Mouse (Mus musculus): ENCODE results near the gene Tmem11. TPM values are rescaled to one million over a fixed set of nuclear protein-coding genes. Genes with fewer than 3 reads are reported as not detected.
A peak's percentile ranks its signal among the peaks of the same experiment; 100 is the strongest.

Tmem11 gene
- 10 to 100 TPM; 26.7 to 33.3 (median 30.3) TPM for total RNA-seq (2022)

DNA sequence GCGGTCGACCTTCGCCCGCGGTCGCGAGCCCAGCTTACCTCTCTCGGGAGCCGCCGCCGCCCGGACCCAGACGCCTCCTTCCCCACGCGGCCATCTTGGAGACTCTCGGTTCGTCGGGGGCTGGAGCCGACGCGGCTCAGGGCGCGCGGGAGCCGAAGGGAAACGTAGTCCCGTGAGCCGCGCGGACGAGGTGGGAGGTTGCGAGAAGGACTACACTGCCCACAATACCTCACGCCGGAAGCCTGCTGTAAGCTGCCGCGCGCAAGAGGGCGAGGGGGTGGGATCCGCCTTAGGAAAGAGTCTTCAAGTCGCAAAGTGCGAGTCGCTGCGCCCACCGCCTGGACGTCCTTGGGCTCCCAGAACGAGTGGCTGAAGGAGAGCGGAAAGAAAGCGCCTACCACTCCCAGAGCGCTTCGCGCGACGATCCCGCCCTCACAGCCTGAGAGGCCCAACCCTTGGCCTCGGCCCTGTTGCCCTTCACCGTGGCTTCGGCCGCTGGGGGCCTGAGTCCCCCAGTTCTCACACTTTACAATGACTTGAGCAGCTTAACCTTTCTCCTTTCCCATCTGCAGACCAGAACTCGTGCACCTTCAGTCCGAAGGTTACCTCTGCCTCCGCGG is at the start of gene Tmem11:
TSS of gene Tmem11 (minus strand) at position 598 of the 620 bp plus-strand sequence.
- DNase-seq (ENCODE audit: low spot score in 2 of 2), result peak; percentile 87 to 98

GRCm38 (mm10) chr11:60927264-60927663 is 48.2 kb upstream of the Tmem11 start:
- DNase-seq (ENCODE audit: low spot score in 2 of 2), result peak; percentile 80 to 82

- no peak for DNase-seq (ENCODE audit: low spot score in 2 of 2)
Observed at GRCm38 (mm10) chr11:60924981-60925380, 45.9 kb upstream of the Tmem11 start.

- DNase-seq (ENCODE audit: low spot score in 2 of 2), result no peak
Observed at GRCm38 (mm10) chr11:60924498-60924897, 45.4 kb upstream of the Tmem11 start.

- DNase-seq (ENCODE audit: low spot score in 2 of 2), result no peak
Observed at GRCm38 (mm10) chr11:60922964-60923363, 43.9 kb upstream of the Tmem11 start.

DNA sequence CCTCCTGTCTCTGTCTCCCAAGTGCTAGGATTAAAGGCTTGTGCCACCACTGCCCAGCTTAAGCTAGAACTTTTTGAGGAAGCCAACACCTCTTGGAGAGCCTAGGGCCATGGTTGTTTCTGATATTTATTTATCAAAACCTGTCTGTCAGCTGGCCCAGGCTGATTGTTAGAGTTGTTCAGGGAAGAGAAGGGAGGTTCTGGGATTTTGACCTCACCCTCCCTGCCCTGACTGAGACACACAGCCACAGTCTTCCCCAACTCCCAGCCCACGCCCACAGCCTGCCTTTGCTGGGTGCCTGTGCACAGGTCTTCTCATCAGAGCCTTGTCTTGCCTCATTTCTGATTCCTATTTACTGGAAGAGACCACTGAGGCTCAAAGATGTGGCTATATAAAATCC is 43.1 kb upstream of the Tmem11 start:
- DNase-seq (ENCODE audit: low spot score in 2 of 2), result no peak

- DNase-seq (ENCODE audit: low spot score in 2 of 2), result no peak
Observed at GRCm38 (mm10) chr11:60920021-60920420, 40.9 kb upstream of the Tmem11 start.

GRCm38 (mm10) chr11:60915201-60915600 is 36.1 kb upstream of the Tmem11 start:
- DNase-seq (ENCODE audit: low spot score in 2 of 2), result no peak

DNA sequence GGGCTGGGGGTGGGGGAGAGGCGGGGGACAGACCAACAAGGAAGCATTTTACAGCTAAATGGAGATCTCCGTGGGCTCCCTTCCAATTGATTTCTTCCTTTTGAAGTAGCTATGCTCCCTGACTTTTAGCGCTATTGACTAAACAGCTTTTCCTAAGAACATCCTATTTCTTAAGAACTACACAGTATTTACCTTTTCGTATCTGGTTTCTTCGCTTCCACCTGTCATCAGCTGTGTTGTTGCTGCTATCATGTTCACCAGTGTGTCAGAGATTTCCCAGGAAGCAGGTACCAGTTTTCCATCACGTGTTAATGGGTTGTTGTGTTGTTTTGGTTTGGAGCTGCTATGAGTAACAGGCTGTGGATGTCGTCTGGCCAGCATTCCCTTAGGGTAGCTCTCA is 35.4 kb upstream of the Tmem11 start, which contains the start of gene Natd1:
TSS of gene Natd1 (minus strand) at position 260 of the 400 bp plus-strand sequence.
- no peak for DNase-seq (ENCODE audit: low spot score in 2 of 2)

DNA sequence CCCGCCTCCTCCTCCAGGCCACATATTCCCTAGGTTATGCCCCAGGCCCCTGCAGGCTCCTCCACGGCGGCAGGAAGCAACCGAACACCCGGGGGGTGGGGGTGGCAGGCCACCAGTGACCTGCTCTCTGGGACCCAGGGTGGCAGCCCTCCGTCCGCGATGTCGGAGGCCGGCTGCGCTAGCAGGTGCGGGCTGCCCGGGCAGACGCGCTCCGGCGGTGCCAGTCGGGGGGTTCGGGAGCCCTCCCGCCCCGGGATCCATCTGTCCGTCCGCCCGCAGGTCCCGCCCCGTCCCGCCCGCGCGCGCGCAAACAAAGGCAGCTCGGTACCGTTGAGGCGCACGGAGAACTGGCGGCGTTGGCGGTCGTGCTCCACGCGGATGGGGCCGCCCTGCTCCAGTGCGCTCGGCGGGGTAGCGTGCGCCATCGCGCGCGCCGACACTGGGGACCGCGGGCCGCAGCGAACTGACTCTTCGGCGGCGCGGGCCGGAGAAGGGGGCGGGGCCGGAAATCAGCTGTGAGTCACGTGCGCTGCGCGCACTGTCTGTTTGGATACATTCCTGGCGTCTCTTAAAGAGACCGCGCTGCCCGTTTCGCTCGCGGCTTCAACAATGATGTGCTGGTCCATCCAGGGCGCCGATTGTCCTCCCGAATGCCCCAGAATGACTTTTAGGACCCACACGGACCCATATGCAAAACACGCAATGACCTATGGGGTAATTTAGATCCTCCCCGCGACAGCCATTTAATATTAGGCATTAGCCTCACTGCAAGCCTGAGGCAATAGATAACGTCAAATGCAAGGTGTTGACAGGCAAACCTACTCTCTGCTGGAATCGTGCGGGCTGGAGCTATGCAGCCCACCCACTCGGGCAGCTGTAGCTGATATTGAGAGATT is 34.5 kb upstream of the Tmem11 start:
- peak; percentile 84 to 88 for DNase-seq (ENCODE audit: low spot score in 2 of 2)

DNA sequence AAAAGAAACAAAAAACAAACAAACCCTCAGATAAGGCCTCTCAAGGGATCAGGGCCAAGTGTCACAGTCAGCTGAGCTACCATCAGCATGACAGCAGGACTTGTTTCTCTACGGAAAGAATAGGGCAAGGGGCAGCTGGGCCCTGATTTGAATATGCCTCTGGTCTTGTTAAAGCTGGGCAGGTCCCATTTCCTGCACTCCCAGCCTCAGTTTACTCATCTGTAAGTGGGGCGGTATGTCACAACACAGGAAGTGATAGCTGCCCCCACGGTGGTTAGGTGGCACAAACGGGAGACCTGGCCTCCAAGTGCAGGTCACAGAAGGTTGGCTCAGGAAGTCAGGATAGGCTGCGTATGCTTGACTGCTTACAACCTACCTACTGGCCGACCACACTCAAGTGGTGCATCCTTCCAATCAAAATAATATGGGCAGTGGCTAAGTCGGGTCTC is 33.5 kb upstream of the Tmem11 start:
- no peak for DNase-seq (ENCODE audit: low spot score in 2 of 2)

DNA sequence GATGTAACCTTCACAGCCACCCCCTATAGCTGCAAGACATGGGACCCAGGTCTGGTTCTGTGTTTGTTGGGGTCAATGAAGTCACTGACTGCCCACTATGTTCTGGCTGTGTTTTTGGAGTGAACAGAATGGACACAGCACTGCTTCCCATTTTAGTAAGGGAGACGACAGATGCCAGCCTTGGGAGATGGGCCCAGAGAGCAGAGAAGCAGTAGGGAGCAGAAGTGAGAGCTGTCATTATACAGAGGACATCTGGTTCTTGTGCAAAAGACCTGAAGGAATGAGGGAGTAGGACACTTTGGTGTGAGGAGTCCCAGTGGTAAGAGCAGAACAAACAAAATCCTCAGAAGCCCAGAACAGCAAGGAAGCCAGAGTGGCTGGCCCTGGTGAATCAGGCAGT is 30.6 kb upstream of the Tmem11 start:
- no peak for DNase-seq (ENCODE audit: low spot score in 2 of 2)

GRCm38 (mm10) chr11:60908073-60908472 is 29.0 kb upstream of the Tmem11 start:
- DNase-seq (ENCODE audit: low spot score in 2 of 2), result no peak

- DNase-seq (ENCODE audit: low spot score in 2 of 2), result no peak
Observed at GRCm38 (mm10) chr11:60906449-60906848, 27.4 kb upstream of the Tmem11 start.

DNA sequence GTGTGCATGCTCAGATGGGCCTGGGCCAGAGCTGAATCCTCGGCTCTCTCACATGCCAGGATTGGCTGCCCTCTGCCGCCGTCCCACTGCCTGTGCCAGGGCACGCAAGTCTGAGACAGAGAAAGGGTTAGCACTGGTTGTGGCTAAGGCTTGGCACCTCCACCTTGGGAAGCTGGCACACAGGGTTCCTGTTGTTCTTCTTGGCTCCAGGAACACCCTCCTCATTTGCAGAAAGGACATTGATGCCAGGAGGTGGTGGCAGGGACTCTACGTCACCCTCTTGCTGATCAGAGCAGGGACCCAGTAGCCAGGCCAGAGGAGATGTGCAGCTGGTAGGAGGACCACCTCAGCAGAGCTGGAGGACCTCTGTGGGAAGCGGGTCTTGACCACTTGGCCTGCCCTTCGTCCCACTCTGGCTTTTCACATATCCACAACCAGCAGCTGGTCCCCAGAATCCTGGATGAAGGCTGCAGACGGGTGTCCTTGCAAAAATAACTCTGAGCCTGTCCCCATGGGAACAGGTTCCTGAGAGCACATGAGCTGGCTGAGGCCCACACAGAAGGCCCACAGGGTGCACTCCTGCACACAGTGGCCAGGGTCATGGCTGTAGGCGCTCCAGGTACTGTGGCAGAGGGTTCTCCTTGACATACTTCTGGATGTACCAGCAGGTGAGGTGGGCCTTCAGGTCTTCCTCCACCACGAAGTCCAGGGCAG is 26.5 kb upstream of the Tmem11 start:
- no peak for DNase-seq (ENCODE audit: low spot score in 2 of 2)

DNA sequence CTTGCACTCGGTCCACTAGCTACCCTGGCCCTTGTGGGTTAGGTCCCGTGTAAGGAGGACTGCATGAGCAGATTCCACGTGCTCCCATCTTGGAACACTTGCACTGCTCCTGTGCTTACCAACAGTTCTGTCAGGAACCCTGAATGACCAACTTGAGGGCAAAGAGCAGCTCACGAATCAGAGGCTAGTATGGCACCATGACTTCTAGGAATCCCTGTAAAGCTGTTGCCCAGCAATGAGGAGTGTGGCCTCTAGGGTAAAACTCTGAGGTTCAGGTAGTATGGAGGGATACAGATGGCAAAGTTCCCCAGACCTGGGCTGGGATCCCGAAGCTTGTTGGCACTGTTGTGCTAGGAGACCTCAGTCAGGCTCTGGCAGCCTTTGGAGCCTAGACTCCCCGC is 24.6 kb upstream of the Tmem11 start:
- no peak for DNase-seq (ENCODE audit: low spot score in 2 of 2)

- DNase-seq (ENCODE audit: low spot score in 2 of 2), result no peak
Observed at GRCm38 (mm10) chr11:60902486-60902885, 23.4 kb upstream of the Tmem11 start.

DNA sequence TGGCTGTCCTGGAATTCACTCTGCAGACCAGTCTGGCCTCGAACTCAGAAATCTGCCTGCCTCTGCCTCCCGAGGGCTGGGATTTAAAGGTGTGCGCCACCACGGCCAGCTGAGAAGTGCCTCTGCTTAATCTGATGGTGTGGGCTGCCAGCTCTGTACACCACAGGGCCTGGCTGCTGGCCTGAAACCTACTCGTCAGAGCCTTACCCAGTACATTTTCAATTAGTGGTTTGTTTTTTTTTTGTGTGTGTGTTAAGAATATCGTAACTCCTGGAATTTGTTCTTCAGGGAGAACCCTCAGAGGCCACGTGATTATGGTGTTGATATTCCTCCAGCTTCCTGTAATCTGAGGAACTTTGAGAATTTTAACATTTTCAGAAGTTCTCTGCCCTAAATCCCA is 22.9 kb upstream of the Tmem11 start:
- DNase-seq (ENCODE audit: low spot score in 2 of 2), result no peak

DNA sequence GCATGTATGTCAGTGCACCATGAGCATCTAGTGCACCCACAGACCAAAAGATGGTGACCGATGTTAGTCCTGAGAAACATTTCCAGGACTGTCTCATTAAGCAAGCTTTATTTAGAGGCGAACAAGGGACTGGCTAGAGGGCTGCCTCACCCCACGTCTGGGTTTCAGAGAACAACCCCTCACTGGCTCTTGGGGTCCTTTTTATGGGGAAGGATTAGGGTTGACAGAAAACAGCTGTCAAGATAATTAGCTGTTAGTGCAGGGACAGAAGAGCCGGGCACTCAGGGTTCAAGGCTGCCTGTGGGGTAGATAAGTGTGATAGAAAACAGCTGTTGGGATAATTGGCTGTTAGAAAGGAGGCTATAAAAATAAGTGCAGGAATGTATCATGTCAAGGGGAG is 16.8 kb upstream of the Tmem11 start:
- no peak for DNase-seq (ENCODE audit: low spot score in 2 of 2)

GRCm38 (mm10) chr11:60890744-60891143 is 11.7 kb upstream of the Tmem11 start:
- DNase-seq (ENCODE audit: low spot score in 2 of 2), result no peak

- no peak for DNase-seq (ENCODE audit: low spot score in 2 of 2)
Observed at GRCm38 (mm10) chr11:60890286-60890685, 11.2 kb upstream of the Tmem11 start.

DNA sequence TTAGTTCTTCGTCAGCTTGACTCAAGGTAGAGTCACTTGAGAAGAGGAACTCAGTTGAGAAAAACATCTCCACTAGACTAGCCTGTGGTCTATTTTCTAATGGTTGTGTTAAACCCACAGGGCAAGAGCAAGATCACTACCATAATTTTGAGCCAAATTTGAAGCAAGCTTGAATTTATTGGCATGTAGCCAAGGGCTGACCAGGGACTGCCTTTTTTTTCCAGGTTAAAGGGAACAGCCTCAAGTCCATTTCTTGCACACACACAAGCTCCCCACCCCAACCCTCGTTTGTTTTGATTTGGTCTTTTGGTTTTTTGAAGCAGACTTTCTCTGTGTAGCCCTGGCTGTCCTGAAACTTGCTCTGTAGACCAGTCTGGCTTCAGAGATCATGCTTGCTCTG is 10.8 kb upstream of the Tmem11 start:
- DNase-seq (ENCODE audit: low spot score in 2 of 2), result no peak
